Mouse (Mus musculus) kidney, adult 9 months (tissue): ENCODE data around the gene Kcns1.

Experiments used
- DNase-seq: peaks from one replicate; pipeline ENCODE4 v3.0.0; 2022

Kcns1 gene

GRCm38 (mm10) chr2:164170902-164171301 is at the start of gene Kcns1:
Gene Kcns1 (minus strand): TSS chr2:164171113.
- DNase-seq = no peak

GRCm38 (mm10) chr2:164219295-164219694 is 48.4 kb upstream of the Kcns1 start:
- DNase-seq = no peak

- DNase-seq = no peak
Observed at GRCm38 (mm10) chr2:164212711-164213110, 41.8 kb upstream of the Kcns1 start.

DNA sequence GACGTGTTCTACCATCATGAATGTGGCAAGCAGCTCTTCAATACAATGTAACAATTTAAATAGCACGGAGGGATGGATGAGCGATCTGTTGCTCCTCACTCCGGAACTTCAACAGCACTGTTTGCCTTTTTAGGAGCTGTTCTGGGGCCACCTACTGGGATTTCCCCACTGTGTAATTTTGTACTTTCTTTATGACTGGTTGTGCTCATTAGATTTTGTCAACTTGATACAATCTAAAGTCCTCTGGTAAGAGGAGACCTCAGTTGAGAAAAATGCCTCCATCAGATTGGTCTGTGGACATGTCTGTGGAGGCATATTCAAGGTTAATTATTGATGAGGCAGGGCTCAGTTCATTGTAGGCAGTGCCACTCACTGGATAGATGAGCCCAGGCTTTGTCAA is 40.0 kb upstream of the Kcns1 start:
- DNase-seq = no peak

- DNase-seq = no peak
Observed at GRCm38 (mm10) chr2:164206676-164207075, 35.8 kb upstream of the Kcns1 start.

DNA sequence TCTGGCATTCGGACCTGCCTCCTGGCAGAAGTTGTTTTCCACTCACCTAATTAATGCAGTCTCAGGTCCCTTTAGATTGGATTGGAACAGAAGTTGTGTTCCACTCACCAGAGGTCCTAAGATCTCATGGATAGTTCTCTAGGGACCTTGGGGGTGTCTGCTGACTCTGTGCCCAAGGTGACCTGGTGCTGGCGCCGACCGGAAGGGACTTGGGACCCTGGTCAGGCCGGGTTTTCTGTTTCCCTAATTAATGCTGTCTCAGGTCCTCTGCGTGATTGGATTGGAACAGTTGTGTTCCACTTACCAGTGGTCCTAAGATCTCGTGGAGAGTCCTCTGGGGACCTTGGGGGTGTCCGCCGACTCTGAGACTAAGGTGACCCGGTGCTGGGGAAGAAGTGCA is 35.1 kb upstream of the Kcns1 start:
- DNase-seq = peak; percentile 73

- no peak for DNase-seq
Observed at GRCm38 (mm10) chr2:164199626-164200327, 28.9 kb upstream of the Kcns1 start, which contains the start of gene Wfdc15a. Gene Wfdc15a (minus strand): TSS chr2:164200130.

- no peak for DNase-seq
Observed at GRCm38 (mm10) chr2:164196700-164196990, 25.7 kb upstream of the Kcns1 start.

DNA sequence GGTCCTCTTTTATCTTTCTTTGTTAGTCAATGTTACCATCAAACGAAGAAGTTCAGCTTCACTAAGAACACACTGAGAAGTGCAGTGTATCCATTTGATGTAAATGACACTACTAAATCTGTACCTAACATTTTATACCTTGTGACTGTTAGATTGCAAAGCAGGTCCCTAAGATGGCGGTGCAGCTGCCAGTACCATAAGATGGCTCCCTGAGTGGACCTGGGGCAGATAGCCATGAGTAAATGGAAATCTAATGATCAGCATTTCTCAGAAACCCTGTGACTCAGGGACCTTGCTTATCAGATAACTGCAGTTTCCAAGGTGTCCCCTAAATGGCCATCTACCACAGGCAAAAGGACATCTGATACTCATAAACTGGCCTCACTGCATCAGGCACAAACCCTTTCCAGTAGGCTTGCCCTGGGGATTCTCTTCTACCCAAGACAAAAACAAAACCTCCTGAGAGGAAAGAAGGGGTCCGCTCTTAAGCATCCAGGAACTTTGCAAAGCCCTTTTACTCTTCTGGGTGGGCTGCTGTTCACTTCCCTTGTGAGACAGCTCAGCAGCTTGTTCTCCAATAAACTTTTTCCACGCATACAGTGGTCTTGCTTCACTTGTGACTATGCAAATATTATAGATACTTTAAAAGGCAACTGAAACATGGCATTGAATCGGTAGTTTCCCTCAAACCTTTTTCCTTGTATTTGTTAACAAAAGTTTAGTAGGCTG is 25.2 kb upstream of the Kcns1 start:
- no peak for DNase-seq

- DNase-seq = no peak
Observed at GRCm38 (mm10) chr2:164194959-164195630, 24.2 kb upstream of the Kcns1 start.

DNA sequence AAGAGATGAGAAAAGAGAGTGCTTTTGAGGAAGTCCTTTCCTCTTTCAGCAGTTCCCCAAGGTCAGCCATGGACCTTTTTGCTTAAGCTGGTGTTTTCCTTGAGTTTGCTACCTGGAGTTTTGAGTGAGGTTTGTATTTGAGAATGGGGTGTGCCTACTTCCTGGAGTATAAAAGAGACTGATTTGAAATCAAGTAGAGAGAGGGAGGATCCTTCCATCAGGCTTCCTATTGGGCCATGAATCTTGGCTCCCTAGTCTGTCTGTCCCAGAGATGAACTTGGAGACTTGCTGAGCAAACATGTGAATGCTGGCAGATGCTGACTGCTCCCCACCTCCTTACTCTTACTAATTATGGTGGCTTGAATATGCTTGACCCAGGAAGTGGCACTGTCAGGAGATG is 21.4 kb upstream of the Kcns1 start:
- no peak for DNase-seq

DNA sequence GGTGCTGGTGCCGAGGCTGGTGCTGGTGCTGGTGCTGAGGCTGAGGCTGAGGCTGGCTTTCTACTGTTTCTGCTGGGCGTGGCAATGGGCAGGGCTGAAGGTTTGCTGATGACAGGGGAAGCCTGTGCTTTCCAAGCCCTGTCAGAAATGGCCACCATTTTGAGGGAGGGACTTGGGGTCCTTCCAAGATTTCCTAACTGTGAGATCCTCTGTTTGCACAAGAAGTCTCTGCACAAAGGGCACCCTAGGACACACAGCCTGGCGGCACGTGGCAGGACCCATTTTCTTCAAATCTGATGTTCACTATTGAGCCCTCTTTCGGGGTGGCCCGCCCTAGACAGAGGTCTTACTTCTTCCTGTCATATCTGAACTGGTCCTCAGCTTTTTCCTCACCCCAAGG is 19.7 kb upstream of the Kcns1 start, which contains the start of gene Wfdc12:
Wfdc12 (minus strand) TSS at position 33 of the 400 bp plus-strand sequence.
- no peak for DNase-seq

DNA sequence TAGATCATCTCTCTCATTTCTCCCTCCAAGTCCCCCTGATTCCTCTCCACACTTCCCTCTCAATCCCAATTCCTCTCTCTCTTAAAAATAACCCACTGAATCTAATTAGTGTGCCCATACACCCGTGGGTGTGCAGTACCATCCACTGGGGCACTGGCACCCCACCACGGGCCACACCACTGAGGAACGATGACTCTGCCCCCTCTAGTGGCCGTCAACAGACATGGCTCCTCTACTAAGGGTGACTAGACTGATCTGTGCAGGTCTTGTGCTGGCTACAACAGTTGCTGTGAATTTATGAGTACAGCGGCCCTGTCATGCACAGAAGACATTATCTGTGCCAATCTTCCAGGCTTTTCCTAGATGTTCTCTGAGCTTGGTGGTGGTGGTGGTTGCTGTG is 17.8 kb upstream of the Kcns1 start:
- DNase-seq = no peak

- no peak for DNase-seq
Observed at GRCm38 (mm10) chr2:164184145-164184719, 13.3 kb upstream of the Kcns1 start.

- DNase-seq = peak; percentile 31
Observed at GRCm38 (mm10) chr2:164183340-164183739, 12.4 kb upstream of the Kcns1 start.

DNA sequence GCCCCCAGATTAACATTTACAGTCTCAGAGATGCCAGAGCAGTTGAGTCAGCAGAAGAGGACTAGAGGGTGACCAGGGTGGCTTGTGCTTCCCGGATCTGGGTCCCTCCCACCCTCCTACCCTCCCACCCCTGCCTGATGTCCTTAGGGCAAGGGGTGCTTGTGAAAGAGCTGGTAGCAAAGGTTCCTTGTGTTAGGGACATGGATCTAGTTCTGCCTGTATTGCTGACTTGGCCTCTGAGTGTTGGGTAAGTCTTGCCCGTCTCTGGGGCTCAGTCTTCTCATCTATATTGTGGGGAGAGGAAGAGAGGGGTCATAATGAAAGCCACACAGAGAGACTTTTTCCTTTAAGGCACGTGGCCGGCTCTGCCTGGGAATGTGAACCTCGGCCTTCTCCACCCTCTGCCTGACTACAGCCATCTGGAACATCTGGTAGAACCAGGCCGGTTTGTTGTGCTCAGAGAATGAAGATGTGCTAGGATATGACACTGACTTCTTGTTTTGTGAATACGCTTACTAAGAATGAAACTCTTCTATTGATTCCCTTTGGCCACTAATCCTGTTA is 11.9 kb upstream of the Kcns1 start, which contains the start of gene Wfdc5:
Wfdc5 (minus strand) TSS at position 51 of the 564 bp plus-strand sequence.
- no peak for DNase-seq

- DNase-seq = no peak
Observed at GRCm38 (mm10) chr2:164180770-164181169, 9.9 kb upstream of the Kcns1 start.

DNA sequence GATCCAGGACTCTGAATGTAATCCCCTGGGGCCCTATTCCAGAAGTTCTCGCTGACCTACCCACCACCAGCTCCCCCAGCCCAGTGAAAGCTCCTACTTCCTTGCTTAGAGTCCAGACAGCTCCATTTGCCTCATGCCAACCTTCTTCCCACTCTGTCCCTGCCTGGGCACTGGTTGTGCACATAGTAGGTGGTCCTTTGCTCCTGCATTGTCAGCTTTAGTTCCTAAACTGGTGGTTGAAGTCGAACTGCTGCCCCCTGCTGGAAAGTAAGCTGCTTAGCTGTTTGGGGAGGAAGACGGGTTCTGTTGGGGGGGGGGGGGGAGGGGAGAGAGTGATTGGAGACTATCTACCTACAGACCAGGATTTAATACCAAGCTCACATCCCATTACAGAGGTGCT is 9.2 kb upstream of the Kcns1 start:
- peak; percentile 26 for DNase-seq

DNA sequence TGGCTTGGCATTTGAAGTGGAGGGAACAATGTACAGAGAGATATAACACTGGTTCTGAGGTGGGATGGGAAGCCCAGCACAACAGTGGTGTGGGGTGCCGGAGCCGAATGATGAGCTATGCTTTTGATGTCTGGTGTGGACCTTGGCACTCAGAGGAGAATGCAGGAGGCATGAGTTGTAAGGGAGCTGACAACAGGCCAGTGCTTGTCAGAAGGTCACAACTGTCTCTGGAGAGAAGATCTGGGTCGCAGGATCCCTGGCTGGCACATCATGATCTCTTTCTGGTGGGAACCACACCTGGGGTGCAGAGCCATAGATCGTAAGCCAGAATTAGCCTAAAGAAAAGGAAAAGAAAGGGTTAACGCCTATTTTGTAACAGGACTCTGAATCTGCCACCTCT is 6.9 kb upstream of the Kcns1 start:
- DNase-seq = no peak

- DNase-seq = no peak
Observed at GRCm38 (mm10) chr2:164175850-164176249, 4.9 kb upstream of the Kcns1 start.

DNA sequence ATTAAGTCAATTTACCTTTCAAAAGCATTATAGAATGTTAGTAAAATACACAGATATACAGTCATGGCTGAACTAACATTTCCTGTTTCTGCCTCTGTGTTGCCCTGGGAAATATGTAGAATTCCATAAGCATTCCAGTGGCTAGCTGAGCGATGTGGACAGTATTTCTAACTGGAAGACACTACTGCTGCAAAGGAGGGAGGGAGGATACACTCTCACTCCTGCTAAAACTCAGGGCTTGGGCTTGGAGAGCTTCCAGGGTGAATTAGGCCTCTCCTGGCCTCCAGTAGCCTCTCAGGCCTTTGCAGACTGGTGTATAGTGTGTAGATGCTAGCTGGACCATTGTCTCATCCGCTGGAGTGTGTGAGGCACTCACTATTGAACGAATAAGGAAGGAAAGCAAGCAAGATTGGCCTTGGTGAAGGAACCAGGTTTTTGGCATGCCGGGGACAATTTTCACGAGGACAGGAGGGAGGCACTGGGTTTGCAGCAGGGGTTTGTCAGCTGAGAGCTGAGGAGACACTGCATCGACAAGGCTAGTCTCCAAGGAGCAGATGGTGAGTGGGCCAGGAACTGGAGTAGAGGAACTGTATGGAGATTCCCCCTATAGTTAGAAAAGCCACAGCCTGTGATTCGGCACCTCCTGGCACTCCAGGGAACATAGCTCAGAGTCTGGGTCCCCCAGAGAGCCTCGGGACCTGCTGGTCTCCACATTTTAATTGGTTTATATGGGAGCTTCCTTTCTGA is 3.9 kb upstream of the Kcns1 start:
- no peak for DNase-seq

GRCm38 (mm10) chr2:164173394-164173793 is 2.5 kb upstream of the Kcns1 start:
- DNase-seq = no peak
